8 mouse cellular contexts compared by ENCODE assay signal in genomic region chr9:47407007-47407670, GRCm38 (mm10).
DNase-seq lines count a peak whose midpoint lies in the region; ATAC-seq lines count a peak whose summit lies in the region.

No protein-coding gene starts in this region.

- WGBS in embryonic facial prominence, embryonic 12.5 days = 17% methylated on average over 7 of the region's 7 CpGs
- WGBS in heart, embryonic 13.5 days = 4% methylated on average over 7 of the region's 7 CpGs
- WGBS in kidney, embryonic 15.5 days = 11% methylated on average over 7 of the region's 7 CpGs

- no peak overlapping the region for H3K4me2 ChIP-seq in embryonic facial prominence, embryonic 12.5 days (replicated peaks)
- H3K4me2 ChIP-seq in heart, embryonic 13.5 days = peak overlapping the region; percentile 45
- H3K4me2 ChIP-seq in kidney, embryonic 15.5 days = peak overlapping the region; percentile 29; the same call in 1 of the 2 replicates

- intact Hi-C loops in left cerebral cortex, postnatal 10 days (cut with DNase I) = no loop called here

- peak; percentile 44 to 94 for DNase-seq in left cerebral cortex, postnatal 10 days (ENCODE audit: extremely low spot score in 1 of 2, low spot score in 2 of 2)
- no peak for DNase-seq in left cerebral cortex, adult 8-10 months (ENCODE audit: low spot score in 2 of 2)
- peak; percentile 82 to 92 for DNase-seq in lung, postnatal 4 days
- DNase-seq in spleen, postnatal 4 days (ENCODE audit: low spot score in 2 of 2) = no peak
- DNase-seq in natural killer cell, adult 2 months (ENCODE audit: low spot score in 2 of 2) = no peak

- H3K4me3 ChIP-seq in embryonic facial prominence, embryonic 12.5 days = no peak overlapping the region
- H3K4me3 ChIP-seq in heart, embryonic 13.5 days = no peak overlapping the region
- H3K4me3 ChIP-seq in kidney, embryonic 15.5 days (replicated peaks) = no peak overlapping the region

- 0 out of 2 replicates have a peak overlapping the region, but pooled peaks have one; percentile 26 for H3K27ac ChIP-seq in embryonic facial prominence, embryonic 12.5 days
- 0 out of 2 replicates have a peak overlapping the region, but pooled peaks have one; percentile 6 for H3K27ac ChIP-seq in heart, embryonic 13.5 days (replicated peaks)
- peak overlapping the region; percentile 18; the same call in 1 of the 2 replicates for H3K27ac ChIP-seq in kidney, embryonic 15.5 days

- peaks cover 6% of the 10 kb centered on the region; the same call in 1 of the 2 replicates for H3K27me3 ChIP-seq in embryonic facial prominence, embryonic 12.5 days
- H3K27me3 ChIP-seq in heart, embryonic 13.5 days (replicated peaks) = peaks cover 96% of the 10 kb centered on the region
- peaks cover 67% of the 10 kb centered on the region for H3K27me3 ChIP-seq in kidney, embryonic 15.5 days

- ATAC-seq in embryonic facial prominence, embryonic 12.5 days (ENCODE audit: insufficient number of reproducible peaks, insufficient read depth, low FRiP score, low TSS enrichment) = peak; percentile 82; the same call in 1 of the 2 replicates
- ATAC-seq in heart, embryonic 13.5 days (ENCODE audit: extremely low read depth, insufficient number of reproducible peaks, low FRiP score, low TSS enrichment) = peak; percentile 62; the same call in 1 of the 2 replicates
- peak; percentile 88 for ATAC-seq in kidney, embryonic 15.5 days (replicated peaks; ENCODE audit: low FRiP score)

- H3K4me1 ChIP-seq in embryonic facial prominence, embryonic 12.5 days = peaks cover 45% of the 10 kb centered on the region
- H3K4me1 ChIP-seq in heart, embryonic 13.5 days = peaks cover 26% of the 10 kb centered on the region
- peaks cover 57% of the 10 kb centered on the region for H3K4me1 ChIP-seq in kidney, embryonic 15.5 days

- no peaks in the 10 kb centered on the region for H3K9me3 ChIP-seq in embryonic facial prominence, embryonic 12.5 days
- no peaks in the 10 kb centered on the region for H3K9me3 ChIP-seq in heart, embryonic 13.5 days
- H3K9me3 ChIP-seq in kidney, embryonic 15.5 days (replicated peaks) = no peaks in the 10 kb centered on the region

- no peak overlapping the region for H3K9ac ChIP-seq in embryonic facial prominence, embryonic 12.5 days
- H3K9ac ChIP-seq in heart, embryonic 13.5 days = no peak overlapping the region
- H3K9ac ChIP-seq in kidney, embryonic 15.5 days = no peak overlapping the region

- no peaks in the 10 kb centered on the region for H3K36me3 ChIP-seq in embryonic facial prominence, embryonic 12.5 days
- no peaks in the 10 kb centered on the region for H3K36me3 ChIP-seq in heart, embryonic 13.5 days
- no peaks in the 10 kb centered on the region for H3K36me3 ChIP-seq in kidney, embryonic 15.5 days

Comparison
In these comparisons a context has a peak if more than half of its experiments do, and no peak if none do; other contexts are left out.
1. DNase-seq: peak in left cerebral cortex, postnatal 10 days (2 of 2) and lung, postnatal 4 days (2 of 2); none in left cerebral cortex, adult 8-10 months (0 of 2), spleen, postnatal 4 days (0 of 2) and natural killer cell, adult 2 months (0 of 2).
2. Peak in every context shown above with its lines, with median percentiles within 50 percentile points of each other: ATAC-seq and H3K27ac ChIP-seq.